Mouse (Mus musculus) forebrain, embryonic 11.5 days (tissue): ENCODE measurements around the gene Gm5089. TPM values are rescaled to one million over a fixed set of nuclear protein-coding genes. Genes with fewer than 3 reads are reported as not detected.
"Not testable (repeated sequence)": the region's sequence is repeated elsewhere in the genome, so short reads cannot be mapped to it uniquely, and the experiment has no call there.

Source experiments
- ATAC-seq: fragments of 200-750 bp; cut with Nextera tagmentation; replicated peaks from 2 replicates; pipeline ENCODE4 v1.8.0; 2017; ENCODE audit warnings: moderate TSS enrichment; ENCODE audit not compliant: low FRiP score
- DNase-seq: peaks from one replicate; pipeline ENCODE4 v3.0.0-alpha.2; 2017; ENCODE audit warnings: low spot score
- H3K27ac ChIP-seq: fragments of 300-500 bp; sonication (generic); 2 replicates; pipeline ENCODE4 v1.5.1; 2014; ENCODE audit warnings: low read depth, low read length
- H3K27me3 ChIP-seq: fragments of 300-500 bp; sonication (generic); 2 replicates; pipeline ENCODE4 v1.6.1; 2014; ENCODE audit warnings: mild to moderate bottlenecking, low read length, mixed read lengths; ENCODE audit not compliant: control insufficient read depth, insufficient read depth
- H3K36me3 ChIP-seq: fragments of 300-500 bp; sonication (generic); 2 replicates; pipeline ENCODE4 v1.6.1; 2014; ENCODE audit warnings: mild to moderate bottlenecking, low read length, moderate library complexity, mixed read lengths; ENCODE audit not compliant: control insufficient read depth, insufficient read depth
- H3K4me1 ChIP-seq: fragments of 300-500 bp; sonication (generic); replicated peaks from 2 replicates; pipeline ENCODE4 v1.6.1; 2014; ENCODE audit warnings: low read length, mixed read lengths; ENCODE audit not compliant: control insufficient read depth, insufficient read depth
- H3K4me2 ChIP-seq: fragments of 300-500 bp; sonication (generic); 2 replicates; pipeline ENCODE4 v1.6.1; 2014; ENCODE audit warnings: low read depth, mild to moderate bottlenecking, low read length, moderate library complexity, mixed read lengths; ENCODE audit not compliant: severe bottlenecking
- H3K4me3 ChIP-seq: fragments of 300-500 bp; sonication (generic); 2 replicates; pipeline ENCODE4 v1.5.1; 2014; ENCODE audit warnings: low read depth, low read length
- H3K9ac ChIP-seq: fragments of 300-500 bp; sonication (generic); 2 replicates; pipeline ENCODE4 v1.6.1; 2014; ENCODE audit warnings: low read length
- H3K9me3 ChIP-seq: fragments of 300-500 bp; sonication (generic); 2 replicates; pipeline ENCODE4 v1.6.1; 2016; ENCODE audit warnings: low read length, mixed read lengths; ENCODE audit not compliant: control insufficient read depth
- WGBS: fragments of 180-500 bp; shearing (Covaris S2); extraction: QIAGEN DNeasy Blood & Tissue Kit; methylation state at CpG from one replicate; pipeline ENCODE4 v1.1.7; 2014; 5-methylcytosine and 5-hydroxymethylcytosine counted together
- polyA plus RNA-seq: library from polyadenylated mRNA; unstranded; fragments of >200 nt; fragmentation: Nextera tagmentation; extraction: Ambion mirVana; gene quantifications from 2 replicates; pipeline ENCODE4 v1.2.1, GENCODE M21; 2014

The Gm5089 gene
- polyA plus RNA-seq, 1 experiment from 2014 or later, result 2.4 TPM

GRCm38 (mm10) chr14:122463080-122463691, 12.3 kb upstream of the Gm5089 start:
- H3K27me3 ChIP-seq, result peaks cover 12% of the 10 kb centered on the region
- H3K4me3 ChIP-seq, result peak overlapping the region; percentile 80
- peak overlapping the region; percentile 99 for H3K27ac ChIP-seq
- H3K36me3 ChIP-seq, result no peaks in the 10 kb centered on the region
- peak overlapping the region; percentile 75 for H3K4me2 ChIP-seq
- under 1% methylated on average over 40 of the region's 40 CpGs for WGBS
- ATAC-seq (no peak), DNase-seq (peak; percentile 79)
- H3K9me3 ChIP-seq, result no peaks in the 10 kb centered on the region
- H3K9ac ChIP-seq, result peak overlapping the region; percentile 98
- peaks cover 5% of the 10 kb centered on the region; the same call in 1 of the 2 replicates for H3K4me1 ChIP-seq

- no peaks in the 10 kb centered on the region for H3K9me3 ChIP-seq
- ATAC-seq (no peak), DNase-seq (peak; percentile 64)
- peak overlapping the region; percentile 99 for H3K27ac ChIP-seq
- 3% methylated on average over 17 of the region's 17 CpGs for WGBS
- H3K4me3 ChIP-seq, result peak overlapping the region; percentile 80
- peak overlapping the region; percentile 98 for H3K9ac ChIP-seq
- H3K4me2 ChIP-seq, result peak overlapping the region; percentile 75
- H3K4me1 ChIP-seq, result peaks cover 5% of the 10 kb centered on the region; the same call in 1 of the 2 replicates
- H3K36me3 ChIP-seq, result no peaks in the 10 kb centered on the region
- peaks cover 8% of the 10 kb centered on the region for H3K27me3 ChIP-seq
Observed at GRCm38 (mm10) chr14:122462689-122463079, 11.8 kb upstream of the Gm5089 start.

- WGBS, result 11% methylated on average over 9 of the region's 9 CpGs
- H3K4me1 ChIP-seq, result peaks cover 5% of the 10 kb centered on the region; the same call in 1 of the 2 replicates
- H3K9me3 ChIP-seq, result no peaks in the 10 kb centered on the region
- peaks cover 8% of the 10 kb centered on the region for H3K27me3 ChIP-seq
- peak overlapping the region; percentile 75 for H3K4me2 ChIP-seq
- ATAC-seq, result no peak
- peak; percentile 66 for DNase-seq
- peak overlapping the region; percentile 80 for H3K4me3 ChIP-seq
- peak overlapping the region; percentile 99 for H3K27ac ChIP-seq
- H3K9ac ChIP-seq, result peak overlapping the region; percentile 98
- H3K36me3 ChIP-seq, result no peaks in the 10 kb centered on the region
Observed at GRCm38 (mm10) chr14:122461966-122462365, 11.1 kb upstream of the Gm5089 start.

- DNase-seq, result no peak
- Histone ChIP-seq H3K4me2 (peak overlapping the region; percentile 75), H3K27ac (peak overlapping the region; percentile 99), H3K9ac (peak overlapping the region; percentile 98), H3K27me3 (peaks cover 4% of the 10 kb centered on the region; the same call in 1 of the 2 replicates), H3K4me1 (peaks cover 5% of the 10 kb centered on the region; the same call in 1 of the 2 replicates), H3K36me3 (no peaks in the 10 kb centered on the region), H3K9me3 (no peaks in the 10 kb centered on the region), H3K4me3 (peak overlapping the region; percentile 80)
- WGBS, result 20% methylated on average over 3 of the region's 3 CpGs
- no peak for ATAC-seq
Observed at GRCm38 (mm10) chr14:122461500-122461899, 10.6 kb upstream of the Gm5089 start.

- no peaks in the 10 kb centered on the region for H3K36me3 ChIP-seq
- H3K27ac ChIP-seq, result 0 out of 2 replicates have a peak overlapping the region, but pooled peaks have one; percentile 5
- H3K27me3 ChIP-seq, result peaks cover 4% of the 10 kb centered on the region; the same call in 1 of the 2 replicates
- WGBS, result 40% methylated on average over 5 of the region's 5 CpGs
- H3K9me3 ChIP-seq, result no peaks in the 10 kb centered on the region
- DNase-seq (no peak), ATAC-seq (no peak)
- peaks cover 6% of the 10 kb centered on the region; the same call in 1 of the 2 replicates for H3K4me1 ChIP-seq
- peak overlapping the region; percentile 57 for H3K9ac ChIP-seq
- H3K4me2 ChIP-seq, result peak overlapping the region; percentile 48
- H3K4me3 ChIP-seq, result peak overlapping the region; percentile 19
Observed at GRCm38 (mm10) chr14:122460226-122460625, 9.3 kb upstream of the Gm5089 start.

GRCm38 (mm10) chr14:122459776-122460175, 8.9 kb upstream of the Gm5089 start:
- DNase-seq (no peak), ATAC-seq (no peak)
- peak overlapping the region; percentile 57 for H3K9ac ChIP-seq
- no peaks in the 10 kb centered on the region for H3K9me3 ChIP-seq
- peak overlapping the region; percentile 48 for H3K4me2 ChIP-seq
- peaks cover 4% of the 10 kb centered on the region; the same call in 1 of the 2 replicates for H3K27me3 ChIP-seq
- H3K4me1 ChIP-seq, result peaks cover 10% of the 10 kb centered on the region
- 92% methylated on average over 1 of the region's 1 CpGs for WGBS
- peak overlapping the region; percentile 19 for H3K4me3 ChIP-seq
- no peaks in the 10 kb centered on the region for H3K36me3 ChIP-seq
- H3K27ac ChIP-seq, result 0 out of 2 replicates have a peak overlapping the region, but pooled peaks have one; percentile 5

GRCm38 (mm10) chr14:122459332-122459731, 8.4 kb upstream of the Gm5089 start:
- H3K27me3 ChIP-seq, result not testable (repeated sequence)
- peaks cover 13% of the 10 kb centered on the region for H3K4me1 ChIP-seq
- WGBS, result 72% methylated on average over 9 of the region's 12 CpGs

GRCm38 (mm10) chr14:122455562-122455958, 4.6 kb upstream of the Gm5089 start:
- WGBS, result 12% methylated on average over 4 of the region's 4 CpGs
- H3K27ac ChIP-seq, result peak overlapping the region; percentile 93
- no peaks in the 10 kb centered on the region for H3K36me3 ChIP-seq
- no peak overlapping the region for H3K9ac ChIP-seq
- peaks cover 28% of the 10 kb centered on the region for H3K4me1 ChIP-seq
- H3K4me2 ChIP-seq, result no peak overlapping the region
- no peak for ATAC-seq
- peaks cover 11% of the 10 kb centered on the region; the same call in 1 of the 2 replicates for H3K27me3 ChIP-seq
- H3K4me3 ChIP-seq, result no peak overlapping the region
- no peaks in the 10 kb centered on the region for H3K9me3 ChIP-seq
- no peak for DNase-seq

More at GRCm38 (mm10) chr14:122459332-122459731, 8.4 kb upstream of the Gm5089 start:
- not testable (repeated sequence) for H3K9me3 ChIP-seq, DNase-seq, H3K36me3 ChIP-seq, ATAC-seq, H3K27ac ChIP-seq
- peak overlapping the region; percentile 48; the same call in 1 of the 2 replicates for H3K4me2 ChIP-seq
- peak overlapping the region; percentile 57; the same call in 1 of the 2 replicates for H3K9ac ChIP-seq
- H3K4me3 ChIP-seq, result peak overlapping the region; percentile 19; the same call in 1 of the 2 replicates
